Mouse (Mus musculus) MEL (cell line): ENCODE results near the gene Ifi35. TPM values are rescaled to one million over a fixed set of nuclear protein-coding genes. Genes with fewer than 3 reads are reported as not detected.

Source experiments
- DNase-seq: peaks from one replicate; pipeline ENCODE4 v3.0.0; 2011; ENCODE audit warnings: low read depth, low spot score
- H3K27ac ChIP-seq: 2 replicates; pipeline ENCODE4 v1.5.1; 2012; ENCODE audit warnings: low read depth, mild to moderate bottlenecking, control low read depth, low read length, moderate library complexity; ENCODE audit not compliant: control insufficient read depth
- H3K27me3 ChIP-seq, 2 experiments: fragments of 150-350 bp in 1 of 2; sonication (generic) in 1 of 2; 2 replicates each; pipeline ENCODE4 v1.6.1; 2012; ENCODE audit warnings: low read length in 2 of 2, mild to moderate bottlenecking in 2 of 2, improper control_type of control experiment in 1 of 2, moderate library complexity in 1 of 2; ENCODE audit not compliant: insufficient read depth in 2 of 2, control insufficient read depth in 1 of 2
- H3K36me3 ChIP-seq, 2 experiments: 2 replicates each; pipeline ENCODE4 v1.6.1; 2012 to 2014; ENCODE audit warnings: low read length in 2 of 2, improper control_type of control experiment in 1 of 2, inconsistent platforms in 1 of 2, mild to moderate bottlenecking in 1 of 2; ENCODE audit not compliant: insufficient read depth in 2 of 2, control insufficient read depth in 1 of 2
- H3K4me1 ChIP-seq, 2 experiments: fragments of 150-350 bp in 1 of 2; sonication (generic) in 1 of 2; 2 replicates each; pipeline ENCODE4 v1.6.1; 2012; ENCODE audit warnings: low read length in 2 of 2, improper control_type of control experiment in 1 of 2, mild to moderate bottlenecking in 1 of 2; ENCODE audit not compliant: insufficient read depth in 2 of 2, control insufficient read depth in 1 of 2
- H3K4me3 ChIP-seq, 2 experiments: fragments of 150-350 bp in 1 of 2; sonication (generic) in 1 of 2; 2 replicates each; pipeline ENCODE4 v1.5.1; 2012; ENCODE audit warnings: low read depth in 2 of 2, low read length in 2 of 2, mild to moderate bottlenecking in 2 of 2, moderate library complexity in 2 of 2, control low read depth in 1 of 2, improper control_type of control experiment in 1 of 2; ENCODE audit not compliant: control insufficient read depth in 1 of 2, insufficient read depth in 1 of 2
- H3K79me2 ChIP-seq: 2 replicates; pipeline ENCODE4 v1.6.1; 2012; ENCODE audit warnings: mild to moderate bottlenecking, low read length, moderate library complexity; ENCODE audit not compliant: control insufficient read depth, poor library complexity, insufficient read depth
- H3K9ac ChIP-seq: 2 replicates; pipeline ENCODE4 v1.6.1; 2012; ENCODE audit warnings: low read depth, mild to moderate bottlenecking, control low read depth, low read length, moderate library complexity; ENCODE audit not compliant: control insufficient read depth, poor library complexity, severe bottlenecking
- H3K9me3 ChIP-seq: fragments of 150-350 bp; sonication (generic); replicated peaks from 2 replicates; pipeline ENCODE4 v1.6.1; 2012; ENCODE audit warnings: mild to moderate bottlenecking, low read length, improper control_type of control experiment, moderate library complexity; ENCODE audit not compliant: insufficient read depth
- CHD1 ChIP-seq: IDR thresholded peaks from 2 replicates; pipeline ENCODE4 v1.6.1; 2012; ENCODE audit warnings: low read depth, mild to moderate bottlenecking, inconsistent platforms, low read length, improper control_type of control experiment
- CHD2 ChIP-seq: IDR thresholded peaks from 2 replicates; pipeline ENCODE4 v1.6.1; 2011; ENCODE audit warnings: low read length, improper control_type of control experiment
- CTCF ChIP-seq, 3 experiments: IDR thresholded peaks in 2 of 3; conservative IDR thresholded peaks in 1 of 3; 2 replicates each; pipeline ENCODE4 v1.5.1; 2011 to 2012; ENCODE audit warnings: low read length in 3 of 3, low read depth in 2 of 3, mild to moderate bottlenecking in 2 of 3, improper control_type of control experiment in 1 of 3, inconsistent platforms in 1 of 3, mixed read lengths in 1 of 3, moderate library complexity in 1 of 3; ENCODE audit not compliant: control insufficient read depth in 1 of 3, insufficient read depth in 1 of 3, poor library complexity in 1 of 3, severe bottlenecking in 1 of 3
- E2F4 ChIP-seq: IDR thresholded peaks from 2 replicates; pipeline ENCODE4 v1.6.1; 2011; ENCODE audit warnings: low read depth, low read length, improper control_type of control experiment, borderline replicate concordance
- EP300 ChIP-seq, 2 experiments: IDR thresholded peaks; 2 replicates each; pipeline ENCODE4 v1.6.1; 2011; ENCODE audit warnings: improper control_type of control experiment in 2 of 2, low read length in 2 of 2, low read depth in 1 of 2, mild to moderate bottlenecking in 1 of 2
- ETS1 ChIP-seq: IDR thresholded peaks from 2 replicates; pipeline ENCODE4 v1.6.1; 2012; ENCODE audit warnings: low read depth, mild to moderate bottlenecking, inconsistent platforms, low read length, improper control_type of control experiment, moderate library complexity
- GABPA ChIP-seq: IDR thresholded peaks from 2 replicates; pipeline ENCODE4 v1.6.1; 2012; ENCODE audit warnings: low read depth, mild to moderate bottlenecking, inconsistent platforms, low read length, improper control_type of control experiment, moderate library complexity
- GATA1 ChIP-seq: IDR thresholded peaks from 2 replicates; pipeline ENCODE4 v1.6.1; 2011; ENCODE audit warnings: low read depth, low read length, improper control_type of control experiment
- JUND ChIP-seq: IDR thresholded peaks from 2 replicates; pipeline ENCODE4 v1.6.1; 2011; ENCODE audit warnings: low read depth, mild to moderate bottlenecking, improper control_type of control experiment, low read length
- KAT2A ChIP-seq: conservative IDR thresholded peaks from 2 replicates; pipeline ENCODE4 v1.6.1; 2012; ENCODE audit warnings: low read depth, low read length, improper control_type of control experiment, inconsistent platforms
- MAFK ChIP-seq: IDR thresholded peaks from 2 replicates; pipeline ENCODE4 v1.6.1; 2011; ENCODE audit warnings: low read depth, mild to moderate bottlenecking, low read length, improper control_type of control experiment, borderline replicate concordance
- MAX ChIP-seq: IDR thresholded peaks from 2 replicates; pipeline ENCODE4 v1.6.1; 2011; ENCODE audit warnings: low read length, improper control_type of control experiment
- MXI1 ChIP-seq: IDR thresholded peaks from 2 replicates; pipeline ENCODE4 v1.6.1; 2011; ENCODE audit warnings: mild to moderate bottlenecking, low read depth, low read length, improper control_type of control experiment
- MYB ChIP-seq: IDR thresholded peaks from 2 replicates; pipeline ENCODE4 v1.6.1; 2011; ENCODE audit warnings: mild to moderate bottlenecking, low read depth, low read length, improper control_type of control experiment
- MYC ChIP-seq: IDR thresholded peaks from 2 replicates; pipeline ENCODE4 v1.6.1; 2011; ENCODE audit warnings: low read depth, mild to moderate bottlenecking, low read length, improper control_type of control experiment, moderate library complexity
- NELFE ChIP-seq: IDR thresholded peaks from 2 replicates; pipeline ENCODE4 v1.6.1; 2011; ENCODE audit warnings: low read depth, low read length, improper control_type of control experiment
- NRF1 ChIP-seq: IDR thresholded peaks from 2 replicates; pipeline ENCODE4 v1.6.1; 2014; ENCODE audit warnings: low read depth, mild to moderate bottlenecking, inconsistent platforms, low read length, improper control_type of control experiment, moderate library complexity; ENCODE audit not compliant: poor library complexity, insufficient read depth, severe bottlenecking
- POLR2A ChIP-seq, 2 experiments: IDR thresholded peaks; 2 replicates each; pipeline ENCODE4 v1.6.1; 2011 to 2012; ENCODE audit warnings: low read length in 2 of 2, mild to moderate bottlenecking in 2 of 2, control low read depth in 1 of 2, improper control_type of control experiment in 1 of 2, low read depth in 1 of 2, moderate library complexity in 1 of 2; ENCODE audit not compliant: control insufficient read depth in 1 of 2, insufficient read depth in 1 of 2, poor library complexity in 1 of 2
- POLR2AphosphoS2 ChIP-seq: IDR thresholded peaks from 2 replicates; pipeline ENCODE4 v1.6.1; 2011; ENCODE audit warnings: low read length, improper control_type of control experiment
- POLR2AphosphoS5 ChIP-seq: IDR thresholded peaks from 2 replicates; pipeline ENCODE4 v1.6.1; 2012; ENCODE audit warnings: low read depth, borderline replicate concordance, mild to moderate bottlenecking, inconsistent platforms, low read length, moderate library complexity, mixed read lengths
- RAD21 ChIP-seq: IDR thresholded peaks from 2 replicates; pipeline ENCODE4 v1.6.1; 2011; ENCODE audit warnings: mild to moderate bottlenecking, low read depth, low read length, improper control_type of control experiment
- RCOR1 ChIP-seq: IDR thresholded peaks from 2 replicates; pipeline ENCODE4 v1.6.1; 2012; ENCODE audit warnings: low read depth, mild to moderate bottlenecking, inconsistent platforms, low read length, improper control_type of control experiment
- SIN3A ChIP-seq: IDR thresholded peaks from 2 replicates; pipeline ENCODE4 v1.6.1; 2012; ENCODE audit warnings: low read length, improper control_type of control experiment, inconsistent platforms
- SMC3 ChIP-seq: IDR thresholded peaks from 2 replicates; pipeline ENCODE4 v1.6.1; 2011; ENCODE audit warnings: low read depth, low read length, improper control_type of control experiment
- TAL1 ChIP-seq: IDR thresholded peaks from 2 replicates; pipeline ENCODE4 v1.6.1; 2012; ENCODE audit warnings: mild to moderate bottlenecking, inconsistent platforms, low read length, moderate library complexity, mixed read lengths
- TBP ChIP-seq: IDR thresholded peaks from 2 replicates; pipeline ENCODE4 v1.8.0; 2011; ENCODE audit warnings: low read depth, low read length, improper control_type of control experiment
- TCF12 ChIP-seq: IDR thresholded peaks from 2 replicates; pipeline ENCODE4 v1.6.1; 2014; ENCODE audit warnings: low read depth, mild to moderate bottlenecking, inconsistent platforms, low read length, improper control_type of control experiment, moderate library complexity
- USF2 ChIP-seq, 2 experiments: IDR thresholded peaks; 2 replicates each; pipeline ENCODE4 v1.6.1; 2011 to 2012; ENCODE audit warnings: improper control_type of control experiment in 2 of 2, low read length in 2 of 2, borderline replicate concordance in 1 of 2, inconsistent platforms in 1 of 2, low read depth in 1 of 2, mild to moderate bottlenecking in 1 of 2; ENCODE audit not compliant: insufficient read depth in 1 of 2
- ZKSCAN1 ChIP-seq: IDR thresholded peaks from 2 replicates; pipeline ENCODE4 v1.6.1; 2012; ENCODE audit warnings: low read depth, mild to moderate bottlenecking, inconsistent platforms, low read length, improper control_type of control experiment, moderate library complexity
- ZMIZ1 ChIP-seq: IDR thresholded peaks from 2 replicates; pipeline ENCODE4 v1.6.1; 2012; ENCODE audit warnings: low read depth, mild to moderate bottlenecking, inconsistent platforms, low read length, improper control_type of control experiment, moderate library complexity
- polyA plus RNA-seq, 2 experiments: library from polyadenylated mRNA; stranded (reverse) in 1 of 2; unstranded in 1 of 2; fragments of >175 nt in 1 of 2; fragments of >200 nt in 1 of 2; gene quantifications; 2 replicates each; pipeline versions ENCODE4 v1.2.1 to v1.2.4; 2012; ENCODE audit warnings: low replicate concordance in 2 of 2, low read depth in 1 of 2; ENCODE audit not compliant: insufficient read length in 2 of 2, insufficient read depth in 1 of 2, missing spikeins in 1 of 2
- total RNA-seq: library from RNA; depleted of rRNA; stranded (reverse); fragments of 300-350 nt; gene quantifications from 2 replicates; pipeline ENCODE4 v1.2.3, GENCODE M21; 2012

Ifi35 gene
- total and polyA plus RNA-seq, 3 experiments = 35.5 to 146 (median 64.4) TPM

DNA sequence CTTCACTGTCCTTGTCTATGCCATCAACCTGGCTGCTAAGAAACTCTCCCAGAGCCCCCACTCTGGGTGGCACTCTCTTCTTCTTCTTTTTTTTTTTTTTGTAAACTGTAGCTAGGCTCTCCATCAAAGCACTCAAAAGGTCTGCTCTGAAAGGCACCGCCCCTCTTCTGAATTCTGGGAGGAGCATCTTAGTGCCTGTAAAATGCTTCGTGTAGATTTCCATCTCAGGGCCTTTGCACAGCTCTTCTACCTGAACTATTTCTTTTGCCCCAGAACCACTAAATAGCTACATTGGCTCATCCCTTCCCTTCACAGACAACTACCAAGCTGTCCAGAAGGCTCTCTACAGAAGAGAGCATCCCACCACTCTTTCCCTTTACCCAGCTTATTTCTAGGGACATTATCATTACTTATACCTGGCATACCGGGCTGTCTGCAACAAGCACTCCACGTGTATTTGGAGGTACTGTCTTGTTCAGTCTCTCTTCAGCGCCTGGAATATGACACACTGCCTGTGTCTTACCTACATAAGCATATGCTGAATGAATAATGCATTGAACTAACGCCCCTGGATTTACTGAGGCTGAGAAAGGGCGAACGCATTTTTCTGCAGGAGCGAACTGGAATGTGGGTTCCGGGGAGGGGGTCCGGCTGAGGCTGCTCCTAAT lies 31.6 kb upstream of the Ifi35 start (continued):
- TF ChIP-seq ZKSCAN1 (no peak), GABPA (no peak), TAL1 (no peak), POLR2AphosphoS2 (no peak), TCF12 (no peak), RCOR1 (0 out of 2 replicates have a peak, but pooled peaks have one; percentile 37), E2F4 (no peak), EP300 (IDR thresholded peaks at IDR 0.05; ENCODE audit: low read depth in 1 of 2, low read length in 2 of 2) (no peak), NRF1 (no peak), ZMIZ1 (no peak), GATA1 (no peak), RAD21 (no peak), POLR2A (IDR thresholded peaks at IDR 0.05; ENCODE audit: control insufficient read depth in 1 of 2, insufficient read depth in 1 of 2, low read depth in 1 of 2, low read length in 2 of 2, poor library complexity in 1 of 2) (peak in 1 of 2 experiments; percentile 67; a peak in 2 of 4 replicates), CTCF (IDR thresholded peaks at IDR 0.05 in 2 of 3, conservative IDR thresholded peaks at IDR 0.05 in 1 of 3; ENCODE audit: control insufficient read depth in 1 of 3, insufficient read depth in 1 of 3, low read depth in 2 of 3, low read length in 3 of 3, poor library complexity in 1 of 3, severe bottlenecking in 1 of 3) (no peak), POLR2AphosphoS5 (no peak), SIN3A (no peak), NELFE (peak; percentile 56; the same call in 1 of the 2 replicates), ETS1 (no peak), MAFK (no peak)

DNA sequence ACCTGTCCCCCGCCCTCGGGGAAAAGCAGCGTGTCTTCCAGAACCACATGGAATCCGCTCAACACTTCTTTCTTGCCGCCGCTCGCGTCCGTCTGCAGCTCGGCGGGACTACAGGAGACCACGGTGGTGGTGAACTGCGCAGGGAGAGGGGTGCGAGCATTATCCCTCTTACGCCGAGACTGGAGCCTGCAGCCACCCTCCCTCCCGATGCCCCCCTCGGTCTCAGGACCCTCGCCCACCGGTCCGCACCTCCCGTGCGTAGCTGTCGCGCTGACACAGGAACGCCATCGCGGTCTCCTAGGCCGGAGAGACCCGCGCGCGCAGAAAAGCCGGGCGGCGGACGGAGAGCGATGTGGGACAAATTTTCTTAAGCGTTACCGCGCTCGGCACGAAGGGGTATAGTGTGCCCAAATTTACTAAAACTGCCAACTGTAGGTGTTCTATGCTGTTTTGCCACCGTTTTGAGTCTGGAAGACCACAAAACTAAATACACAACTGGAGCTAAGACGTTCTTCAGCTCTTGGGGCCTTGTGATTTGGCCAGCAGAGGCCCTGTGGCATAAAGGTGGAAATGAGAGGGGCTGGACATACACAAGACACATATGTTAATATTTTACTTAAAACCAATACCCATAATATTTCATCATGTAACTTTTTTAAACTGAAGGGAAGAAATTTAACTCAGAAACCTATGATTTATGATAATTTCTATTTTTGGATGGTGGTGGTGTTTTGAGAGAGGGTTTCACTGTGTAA lies 30.9 kb upstream of the Ifi35 start, which contains the start of gene Aarsd1:
Gene Aarsd1 (minus strand): TSS at position 515 of the 755 bp plus-strand sequence.
- Histone ChIP-seq H3K27ac (peak within 1 kb of the TSS; percentile 85), H3K9me3 (no peaks in the 10 kb centered on the region), H3K27me3 (no peaks in the 10 kb centered on the region), H3K9ac (peak within 1 kb of the TSS; percentile 95), H3K4me3 (peak within 1 kb of the TSS; percentile 86 to 89), H3K4me1 (peaks cover 8 to 12% of the 10 kb centered on the region in 2 experiments), H3K79me2 (peaks cover 12% of the 10 kb centered on the region), H3K36me3 (peaks cover 2 to 19% of the 10 kb centered on the region in 2 experiments)
- DNase-seq = peak; percentile 96
- TF ChIP-seq POLR2A (IDR thresholded peaks at IDR 0.05; ENCODE audit: control insufficient read depth in 1 of 2, insufficient read depth in 1 of 2, low read depth in 1 of 2, low read length in 2 of 2, poor library complexity in 1 of 2) (peak; percentile 69 to 77), SMC3 (no peak), NELFE (peak; percentile 62; the same call in 1 of the 2 replicates), ETS1 (peak; percentile 36; the same call in 1 of the 2 replicates), POLR2AphosphoS5 (no peak), MAFK (no peak), MYC (peak; percentile 77; the same call in 1 of the 2 replicates), MYB (no peak), JUND (0 out of 2 replicates have a peak, but pooled peaks have one; percentile 8), CHD1 (no peak; the same call in 1 of the 2 replicates), MXI1 (peak; percentile 86), MAX (peak; percentile 35; the same call in 1 of the 2 replicates), POLR2AphosphoS2 (no peak), ZMIZ1 (peak; percentile 78; the same call in 1 of the 2 replicates), KAT2A (peak; percentile 70; the same call in 1 of the 2 replicates), NRF1 (peak; percentile 75), USF2 (IDR thresholded peaks at IDR 0.05; ENCODE audit: borderline replicate concordance in 1 of 2, insufficient read depth in 1 of 2, low read depth in 1 of 2, low read length in 2 of 2) (no peak), TBP (peak; percentile 85; the same call in 1 of the 2 replicates), CHD2 (no peak), CTCF (IDR thresholded peaks at IDR 0.05 in 2 of 3, conservative IDR thresholded peaks at IDR 0.05 in 1 of 3; ENCODE audit: control insufficient read depth in 1 of 3, insufficient read depth in 1 of 3, low read depth in 2 of 3, low read length in 3 of 3, poor library complexity in 1 of 3, severe bottlenecking in 1 of 3) (peak in 1 of 3 experiments; percentile 2; a peak in 1 of 6 replicates), RCOR1 (no peak), TAL1 (no peak)
